ENCODE assay signal across 17 mouse cellular contexts in genomic region chr5:149071546-149071945, GRCm38 (mm10).
DNase-seq lines count a peak whose midpoint lies in the region; ATAC-seq and TF ChIP-seq lines count a peak whose summit lies in the region.
"Had no signal": no experiment of that assay in that cellular context is flagged by ENCODE, and none has a peak within 500 bp of the region (broad histone marks: within the 10 kb centered on the region; RNA-seq: fewer than 3 reads in every experiment).

No protein-coding gene starts in this region.

- H3K9me3 ChIP-seq in lung, embryonic 14.5 days (ENCODE audit: low read depth, low read length): no peaks in the 10 kb centered on the region
- H3K9me3 ChIP-seq: forebrain, embryonic 10.5 days; heart, embryonic 10.5 days; neural tube, embryonic 13.5 days; stomach, embryonic 15.5 days had no signal

- no peak for ATAC-seq in lung, embryonic 14.5 days (ENCODE audit: insufficient read depth)
- ATAC-seq in megakaryocyte progenitor cell, adult 5-6 weeks (replicated peaks; ENCODE audit: poor library complexity): 0 out of 2 replicates have a peak, but pooled peaks have one; percentile 44

- intact Hi-C loops in heart, adult 2 months (cut with DNase I): no loop called here

- H3K4me2 ChIP-seq in lung, embryonic 14.5 days: no peak overlapping the region
- H3K4me2 ChIP-seq: embryonic facial prominence, embryonic 12.5 days; neural tube, embryonic 13.5 days; stomach, embryonic 15.5 days had no signal

- no peak overlapping the region for H3K27ac ChIP-seq in heart, adult 2 months
- H3K27ac ChIP-seq in lung, embryonic 14.5 days (ENCODE audit: low read depth): no peak overlapping the region
- H3K27ac ChIP-seq: embryonic facial prominence, embryonic 12.5 days; forebrain, embryonic 10.5 days; heart, embryonic 10.5 days; neural tube, embryonic 13.5 days; stomach, embryonic 15.5 days had no signal

- no peaks in the 10 kb centered on the region for H3K79me2 ChIP-seq in heart, adult 2 months (replicated peaks; ENCODE audit: control insufficient read depth, insufficient read depth, low read length)

- no peak overlapping the region for H3K4me3 ChIP-seq in heart, adult 2 months
- H3K4me3 ChIP-seq in lung, embryonic 14.5 days (ENCODE audit: low read depth, low read length): no peak overlapping the region
- H3K4me3 ChIP-seq: embryonic facial prominence, embryonic 12.5 days; forebrain, embryonic 10.5 days; heart, embryonic 10.5 days; neural tube, embryonic 13.5 days; stomach, embryonic 15.5 days had no signal

- H3K4me1 ChIP-seq in heart, adult 2 months (ENCODE audit: control insufficient read depth, insufficient read depth, low read length): no peaks in the 10 kb centered on the region; the same call in 1 of the 2 replicates
- no peaks in the 10 kb centered on the region for H3K4me1 ChIP-seq in lung, embryonic 14.5 days (ENCODE audit: insufficient read depth)
- H3K4me1 ChIP-seq: embryonic facial prominence, embryonic 12.5 days; forebrain, embryonic 10.5 days; neural tube, embryonic 13.5 days; stomach, embryonic 15.5 days had no signal

- H3K36me3 ChIP-seq in heart, adult 2 months (ENCODE audit: control insufficient read depth, insufficient read depth, low read length): no peaks in the 10 kb centered on the region
- no peaks in the 10 kb centered on the region for H3K36me3 ChIP-seq in lung, embryonic 14.5 days (ENCODE audit: insufficient read depth)
- H3K36me3 ChIP-seq: embryonic facial prominence, embryonic 12.5 days; forebrain, embryonic 10.5 days; heart, embryonic 10.5 days; neural tube, embryonic 13.5 days; stomach, embryonic 15.5 days had no signal

- H3K27me3 ChIP-seq in heart, adult 2 months (ENCODE audit: control insufficient read depth, insufficient read depth, low read length): no peaks in the 10 kb centered on the region
- no peaks in the 10 kb centered on the region for H3K27me3 ChIP-seq in lung, embryonic 14.5 days (ENCODE audit: insufficient read depth, low read length)
- H3K27me3 ChIP-seq: embryonic facial prominence, embryonic 12.5 days; neural tube, embryonic 13.5 days; stomach, embryonic 15.5 days had no signal

- TF ChIP-seq EP300 in heart, adult 2 months (IDR thresholded peaks at IDR 0.05; ENCODE audit: insufficient read depth, low read depth, low read length): no peak

- TF ChIP-seq POLR2A in heart, adult 2 months (IDR thresholded peaks at IDR 0.05; ENCODE audit: insufficient read depth, low read depth, low read length): no peak

- peak; percentile 42 for TF ChIP-seq CTCF in heart, adult 2 months (IDR thresholded peaks at IDR 0.05)
- 0 out of 2 replicates have a peak, but pooled peaks have one; percentile 30 for TF ChIP-seq CTCF in lung, embryonic 14.5 days (IDR thresholded peaks at IDR 0.05; ENCODE audit: low read depth)

- 96% methylated on average over 5 of the region's 5 CpGs for WGBS in heart, adult 2 months
- WGBS in lung, embryonic 14.5 days: 89% methylated on average over 5 of the region's 5 CpGs

- DNase-seq in heart, adult 2 months: no peak
- no peak for DNase-seq in heart, adult 9 months (ENCODE audit: low spot score in 2 of 2)
- no peak for DNase-seq in lung, embryonic 14.5 days
- DNase-seq in lung, postnatal 36 days: no peak
- DNase-seq in ES-CJ7 (ENCODE audit: low read depth, low spot score): peak; percentile 74
- DNase-seq in thymus, postnatal 0 days (ENCODE audit: low spot score): no peak
- DNase-seq in layer of hippocampus, adult 9-11 months: no peak
- DNase-seq: adrenal gland, postnatal 25 days; heart, postnatal 36 days; kidney, postnatal 25 days; retina, postnatal 1 day had no signal

- H3K9ac ChIP-seq in heart, adult 2 months (ENCODE audit: low read depth, low read length): no peak overlapping the region
- no peak overlapping the region for H3K9ac ChIP-seq in lung, embryonic 14.5 days
- H3K9ac ChIP-seq: embryonic facial prominence, embryonic 12.5 days; neural tube, embryonic 13.5 days; stomach, embryonic 15.5 days had no signal
